ENCODE assay signal across 25 mouse cellular contexts in the genomic region with DNA sequence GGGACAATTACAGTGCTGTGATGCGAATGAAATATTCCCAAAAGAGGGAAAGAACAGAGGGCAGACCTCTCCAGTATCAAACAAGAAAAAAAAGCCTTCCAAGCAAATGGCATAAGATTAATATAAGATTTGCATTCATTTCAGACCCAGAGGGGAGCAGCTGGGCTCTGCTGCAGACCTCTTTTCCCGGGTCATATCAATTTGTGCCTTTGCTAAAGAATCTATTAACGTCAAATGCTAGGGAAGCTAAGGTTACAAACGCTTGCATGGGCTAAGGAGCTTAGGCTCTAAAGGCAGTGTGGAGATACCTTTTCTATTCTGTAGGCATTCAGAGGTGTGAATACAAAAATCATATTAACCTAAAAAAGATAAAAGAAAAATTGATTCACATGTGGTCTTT. TPM values are rescaled to one million over a fixed set of nuclear protein-coding genes. Genes with fewer than 3 reads are reported as not detected.
"Had no signal": no experiment of that assay in that cellular context is flagged by ENCODE, and none has a peak within 500 bp of the region (broad histone marks: within the 10 kb centered on the region; RNA-seq: fewer than 3 reads in every experiment).

No protein-coding gene starts in this region.

- H3K4me3 ChIP-seq: liver, embryonic 12.5 days; myocyte; neural tube, embryonic 13.5 days; neural tube, embryonic 15.5 days had no signal

- H3K4me2 ChIP-seq: liver, embryonic 12.5 days; lung, embryonic 14.5 days; neural tube, embryonic 13.5 days; neural tube, embryonic 15.5 days had no signal

- H3K36me3 ChIP-seq: liver, embryonic 12.5 days; neural tube, embryonic 13.5 days; neural tube, embryonic 15.5 days had no signal

- H3K9me3 ChIP-seq: liver, embryonic 12.5 days; neural tube, embryonic 13.5 days; neural tube, embryonic 15.5 days had no signal

- H3K27me3 ChIP-seq: liver, embryonic 12.5 days; neural tube, embryonic 13.5 days; neural tube, embryonic 15.5 days had no signal

- H3K9ac ChIP-seq: liver, embryonic 12.5 days; liver, embryonic 14.5 days; lung, embryonic 14.5 days; neural tube, embryonic 13.5 days; neural tube, embryonic 15.5 days had no signal

- H3K4me1 ChIP-seq: liver, embryonic 12.5 days; neural tube, embryonic 13.5 days; neural tube, embryonic 15.5 days had no signal

- ATAC-seq: liver, embryonic 12.5 days had no signal

- H3K27ac ChIP-seq: liver, embryonic 12.5 days; liver, embryonic 14.5 days; neural tube, embryonic 13.5 days; neural tube, embryonic 15.5 days had no signal

- DNase-seq: lung, adult 18-20 months; lung, embryonic 14.5 days; lung, postnatal 10 days; lung, postnatal 4 days; retina, postnatal 1 day; right cerebral cortex, adult 18-20 months; right cerebral cortex, postnatal 25 days; right cerebral cortex, postnatal 4 days; spleen, adult 18-20 months; thymus, adult 18-20 months; thymus, postnatal 14 days; thymus, postnatal 36 days had no signal

RNA-seq across cellular contexts. Expression of a gene that starts 33.8 kb away (rescaled TPM):
- total RNA-seq: megakaryocyte-erythroid progenitor cell, adult 5-6 weeks had no signal

RNA-seq across cellular contexts. Expression of a gene that starts 38.6 kb away (rescaled TPM):
- total RNA-seq: megakaryocyte, adult 5-6 weeks; megakaryocyte-erythroid progenitor cell, adult 5-6 weeks had no signal
- polyA plus RNA-seq: liver, embryonic 16.5 days; lung, embryonic 14.5 days; lung, embryonic 16.5 days; myocyte; neural tube, embryonic 11.5 days; neural tube, embryonic 13.5 days; neural tube, embryonic 15.5 days; small intestine, adult 2 months; stomach, embryonic 14.5 days; thymus, postnatal 0 days had no signal
